Mouse (Mus musculus) layer of hippocampus, postnatal 14 days (tissue): ENCODE results near the gene Gm21738. TPM values are rescaled to one million over a fixed set of nuclear protein-coding genes. Genes with fewer than 3 reads are reported as not detected.
"Not testable (repeated sequence)": the region's sequence is repeated elsewhere in the genome, so short reads cannot be mapped to it uniquely, and the experiment has no call there.

Experiments
- DNase-seq, 2 experiments: peaks; one replicate each; pipeline ENCODE4 v3.0.0; 2021 to 2022; ENCODE audit warnings: low spot score in 2 of 2, mixed read lengths in 1 of 2
- long read RNA-seq, 2 experiments: library from polyadenylated mRNA; stranded (forward); transcript quantifications; one replicate each; pipeline ENCODE4 v2.0.0; 2021
- total RNA-seq, 2 experiments: library from RNA; stranded (reverse); gene quantifications; 2 replicates each; pipeline ENCODE4 v1.2.3; 2021

Gm21738 gene
- total RNA-seq, result not detected
- long read RNA-seq, experiment 1, result 0 reads
- long read RNA-seq, experiment 2, result 0 reads

GRCm38 (mm10) chr14:19418830-19419229 is at the start of gene Gm21738:
Gene Gm21738 (minus strand): TSS chr14:19418930.
- not testable (repeated sequence) for DNase-seq

GRCm38 (mm10) chr14:19383741-19384140 is 35.0 kb downstream of the Gm21738 start:
- DNase-seq, result not testable (repeated sequence)

Other genes starting within 250 kb of the Gm21738 start
- gene Gm2244, start 131.0 kb upstream of the Gm21738 start, total RNA-seq, result not detected
- gene Gm2237, start 166.2 kb upstream of the Gm21738 start, total RNA-seq, result 1 to 10 TPM; 7.1 to 8.3 TPM
- not detected for gene Gm5458, start 183.7 kb upstream of the Gm21738 start, total RNA-seq